Mouse (Mus musculus): ENCODE data around the gene Neu2.
A peak's percentile ranks its signal among the peaks of the same experiment; 100 is the strongest.

The Neu2 gene

GRCm38 (mm10) chr1:87532346-87532745 lies 22.7 kb downstream of the Neu2 start:
- no peak for ATAC-seq (ENCODE audit: insufficient number of reproducible peaks, low FRiP score, low TSS enrichment)

- no peak for ATAC-seq (ENCODE audit: insufficient number of reproducible peaks, low FRiP score, low TSS enrichment)
Observed at GRCm38 (mm10) chr1:87534118-87534517, 24.4 kb downstream of the Neu2 start.

- no peak for ATAC-seq (ENCODE audit: insufficient number of reproducible peaks, low FRiP score, low TSS enrichment)
Observed at GRCm38 (mm10) chr1:87537008-87537407, 27.3 kb downstream of the Neu2 start.

- 0 out of 2 replicates have a peak, but pooled peaks have one; percentile 31 for ATAC-seq (ENCODE audit: insufficient number of reproducible peaks, low FRiP score, low TSS enrichment)
Observed at GRCm38 (mm10) chr1:87541614-87542013, 31.9 kb downstream of the Neu2 start.

GRCm38 (mm10) chr1:87551008-87551407 lies 41.3 kb downstream of the Neu2 start:
- no peak for ATAC-seq (ENCODE audit: insufficient number of reproducible peaks, low FRiP score, low TSS enrichment)

- ATAC-seq (ENCODE audit: insufficient number of reproducible peaks, low FRiP score, low TSS enrichment): no peak
Observed at GRCm38 (mm10) chr1:87553586-87553985, 43.9 kb downstream of the Neu2 start.

- ATAC-seq (ENCODE audit: insufficient number of reproducible peaks, low FRiP score, low TSS enrichment): no peak
Observed at GRCm38 (mm10) chr1:87562967-87563366, 53.3 kb downstream of the Neu2 start.

GRCm38 (mm10) chr1:87565760-87566159 lies 56.1 kb downstream of the Neu2 start:
- no peak for ATAC-seq (ENCODE audit: insufficient number of reproducible peaks, low FRiP score, low TSS enrichment)

GRCm38 (mm10) chr1:87568398-87568797 lies 58.7 kb downstream of the Neu2 start:
- no peak for ATAC-seq (ENCODE audit: insufficient number of reproducible peaks, low FRiP score, low TSS enrichment)

- no peak for ATAC-seq (ENCODE audit: insufficient number of reproducible peaks, low FRiP score, low TSS enrichment)
Observed at GRCm38 (mm10) chr1:87573261-87573660, 63.6 kb downstream of the Neu2 start.

- ATAC-seq (ENCODE audit: insufficient number of reproducible peaks, low FRiP score, low TSS enrichment): no peak
Observed at GRCm38 (mm10) chr1:87573800-87574215, 64.1 kb downstream of the Neu2 start, which contains the start of gene Ngef. Ngef (minus strand) TSS chr1:87573870.

GRCm38 (mm10) chr1:87574353-87574752 lies 64.7 kb downstream of the Neu2 start:
- ATAC-seq (ENCODE audit: insufficient number of reproducible peaks, low FRiP score, low TSS enrichment): peak; percentile 56; the same call in 1 of the 2 replicates

GRCm38 (mm10) chr1:87574785-87575184 lies 65.1 kb downstream of the Neu2 start:
- peak; percentile 45; the same call in 1 of the 2 replicates for ATAC-seq (ENCODE audit: insufficient number of reproducible peaks, low FRiP score, low TSS enrichment)

- ATAC-seq (ENCODE audit: insufficient number of reproducible peaks, low FRiP score, low TSS enrichment): no peak
Observed at GRCm38 (mm10) chr1:87578965-87579364, 69.3 kb downstream of the Neu2 start.

GRCm38 (mm10) chr1:87580824-87581223 lies 71.1 kb downstream of the Neu2 start:
- no peak for ATAC-seq (ENCODE audit: insufficient number of reproducible peaks, low FRiP score, low TSS enrichment)

GRCm38 (mm10) chr1:87589162-87589561 lies 79.5 kb downstream of the Neu2 start:
- peak; percentile 72 for ATAC-seq (ENCODE audit: insufficient number of reproducible peaks, low FRiP score, low TSS enrichment)

- no peak for ATAC-seq (ENCODE audit: insufficient number of reproducible peaks, low FRiP score, low TSS enrichment)
Observed at GRCm38 (mm10) chr1:87589980-87590379, 80.3 kb downstream of the Neu2 start.

GRCm38 (mm10) chr1:87594261-87594660 lies 84.6 kb downstream of the Neu2 start:
- peak; percentile 85 for ATAC-seq (ENCODE audit: insufficient number of reproducible peaks, low FRiP score, low TSS enrichment)

GRCm38 (mm10) chr1:87594671-87595070 lies 85.0 kb downstream of the Neu2 start:
- ATAC-seq (ENCODE audit: insufficient number of reproducible peaks, low FRiP score, low TSS enrichment): peak; percentile 68

GRCm38 (mm10) chr1:87600533-87600932 lies 90.8 kb downstream of the Neu2 start:
- ATAC-seq (ENCODE audit: insufficient number of reproducible peaks, low FRiP score, low TSS enrichment): no peak

GRCm38 (mm10) chr1:87601801-87602200 lies 92.1 kb downstream of the Neu2 start:
- no peak for ATAC-seq (ENCODE audit: insufficient number of reproducible peaks, low FRiP score, low TSS enrichment)

- no peak for ATAC-seq (ENCODE audit: insufficient number of reproducible peaks, low FRiP score, low TSS enrichment)
Observed at GRCm38 (mm10) chr1:87603389-87603788, 93.7 kb downstream of the Neu2 start.

- ATAC-seq (ENCODE audit: insufficient number of reproducible peaks, low FRiP score, low TSS enrichment): no peak
Observed at GRCm38 (mm10) chr1:87605296-87605695, 95.6 kb downstream of the Neu2 start.

Data from cerebellum, adult (tissue).